In genomic region chr17:65642578-65642991, GRCm38 (mm10) we compare ENCODE assay signal across 10 mouse cellular contexts. TPM values are rescaled to one million over a fixed set of nuclear protein-coding genes. Genes with fewer than 3 reads are reported as not detected.
DNase-seq lines count a peak whose midpoint lies in the region; ATAC-seq and TF ChIP-seq lines count a peak whose summit lies in the region.
"Had no signal": no experiment of that assay in that cellular context is flagged by ENCODE, and none has a peak within 500 bp of the region (broad histone marks: within the 10 kb centered on the region; RNA-seq: fewer than 3 reads in every experiment).

No protein-coding gene starts in this region.

- ATAC-seq in lung, embryonic 15.5 days (ENCODE audit: borderline replicate concordance, extremely low read depth, low FRiP score, low TSS enrichment): no peak
- peak; percentile 67 for ATAC-seq in hindbrain, postnatal 0 days
- no peak for ATAC-seq in stomach, embryonic 14.5 days (ENCODE audit: insufficient number of reproducible peaks, insufficient read depth, low FRiP score, low read depth)

- TF ChIP-seq CTCF in cerebellum, adult 2 months (IDR thresholded peaks at IDR 0.05; ENCODE audit: borderline replicate concordance, insufficient read depth, low read depth, low read length): no peak
- TF ChIP-seq CTCF in hindbrain, postnatal 0 days (IDR thresholded peaks at IDR 0.05; ENCODE audit: low read depth): no peak

- no peak overlapping the region for H3K27ac ChIP-seq in cerebellum, adult 2 months (ENCODE audit: insufficient read depth, low read length)
- peak overlapping the region; percentile 93 for H3K27ac ChIP-seq in lung, embryonic 15.5 days
- H3K27ac ChIP-seq in hindbrain, postnatal 0 days: peak overlapping the region; percentile 70
- H3K27ac ChIP-seq in stomach, embryonic 14.5 days (ENCODE audit: low read length): peak overlapping the region; percentile 68; the same call in 1 of the 2 replicates

- no peak overlapping the region for H3K9ac ChIP-seq in lung, embryonic 15.5 days
- H3K9ac ChIP-seq in hindbrain, postnatal 0 days (replicated peaks; ENCODE audit: low read length): 0 out of 2 replicates have a peak overlapping the region, but pooled peaks have one; percentile 28
- H3K9ac ChIP-seq in stomach, embryonic 14.5 days (replicated peaks; ENCODE audit: low read depth, low read length): no peak overlapping the region

- H3K4me3 ChIP-seq in cerebellum, adult 2 months (replicated peaks; ENCODE audit: insufficient read depth, low read depth, low read length): no peak overlapping the region
- no peak overlapping the region for H3K4me3 ChIP-seq in lung, embryonic 15.5 days
- H3K4me3 ChIP-seq in hindbrain, postnatal 0 days (ENCODE audit: low read length): no peak overlapping the region
- H3K4me3 ChIP-seq in stomach, embryonic 14.5 days (ENCODE audit: low read depth, low read length): no peak overlapping the region
- H3K4me3 ChIP-seq: megakaryocyte, embryonic 14.5 days had no signal

- no peaks in the 10 kb centered on the region for H3K36me3 ChIP-seq in lung, embryonic 15.5 days
- H3K36me3 ChIP-seq in hindbrain, postnatal 0 days (ENCODE audit: insufficient read depth, low read length): no peaks in the 10 kb centered on the region
- H3K36me3 ChIP-seq in stomach, embryonic 14.5 days (ENCODE audit: control insufficient read depth, insufficient read depth, low read length): no peaks in the 10 kb centered on the region

- H3K4me2 ChIP-seq in lung, embryonic 15.5 days: peak overlapping the region; percentile 21; the same call in 1 of the 2 replicates
- no peak overlapping the region; the same call in 1 of the 2 replicates for H3K4me2 ChIP-seq in hindbrain, postnatal 0 days (ENCODE audit: low read depth, low read length)
- no peak overlapping the region for H3K4me2 ChIP-seq in stomach, embryonic 14.5 days (replicated peaks; ENCODE audit: low read depth, low read length)

- TF ChIP-seq POLR2A in cerebellum, adult 2 months (IDR thresholded peaks at IDR 0.05; ENCODE audit: borderline replicate concordance, insufficient read depth, low read length): no peak

- no peaks in the 10 kb centered on the region for H3K9me3 ChIP-seq in lung, embryonic 15.5 days
- H3K9me3 ChIP-seq in hindbrain, postnatal 0 days (ENCODE audit: low read length): no peaks in the 10 kb centered on the region
- no peaks in the 10 kb centered on the region for H3K9me3 ChIP-seq in stomach, embryonic 14.5 days (ENCODE audit: control insufficient read depth, low read depth, low read length)

- H3K27me3 ChIP-seq in cerebellum, adult 2 months (ENCODE audit: control insufficient read depth, insufficient read depth, low read length): no peaks in the 10 kb centered on the region
- H3K27me3 ChIP-seq in lung, embryonic 15.5 days: no peaks in the 10 kb centered on the region
- no peaks in the 10 kb centered on the region for H3K27me3 ChIP-seq in hindbrain, postnatal 0 days (ENCODE audit: insufficient read depth, low read length)
- H3K27me3 ChIP-seq in stomach, embryonic 14.5 days (ENCODE audit: control insufficient read depth, insufficient read depth, low read length): no peaks in the 10 kb centered on the region

- WGBS in cerebellum, adult 2 months: 45% methylated on average over 5 of the region's 5 CpGs
- 73% methylated on average over 5 of the region's 5 CpGs for WGBS in lung, embryonic 15.5 days
- WGBS in hindbrain, postnatal 0 days: 32% methylated on average over 5 of the region's 5 CpGs
- 70% methylated on average over 5 of the region's 5 CpGs for WGBS in stomach, embryonic 14.5 days

- peak; percentile 15 to 28 for DNase-seq in cerebellum, adult 2 months
- no peak for DNase-seq in cerebellum, adult 11-12 months
- no peak for DNase-seq in lung, postnatal 14 days
- DNase-seq in hindbrain, postnatal 0 days (ENCODE audit: low spot score): no peak
- no peak for DNase-seq in spleen, adult 18-20 months
- DNase-seq in liver: no peak

- H3K4me1 ChIP-seq in cerebellum, adult 2 months (ENCODE audit: control insufficient read depth, insufficient read depth, low read length): peaks cover 5% of the 10 kb centered on the region; the same call in 1 of the 2 replicates
- 0 out of 2 replicates have a peak, but pooled peaks cover 4% of the 10 kb centered on the region for H3K4me1 ChIP-seq in lung, embryonic 15.5 days
- H3K4me1 ChIP-seq in hindbrain, postnatal 0 days (ENCODE audit: insufficient read depth, low read length): no peaks in the 10 kb centered on the region
- H3K4me1 ChIP-seq in stomach, embryonic 14.5 days (ENCODE audit: control insufficient read depth, insufficient read depth, low read length): peaks cover 9% of the 10 kb centered on the region; the same call in 1 of the 2 replicates

RNA-seq across cellular contexts. Expression of gene Txndc2, which starts 0.6 kb away (rescaled TPM):
- polyA plus RNA-seq in cerebellum, adult 2 months (2012; rRNA removed): 0.16 and 0.21 TPM in 2 replicates
- not detected in 2 replicates for polyA plus RNA-seq in lung, embryonic 15.5 days (2015; fragmentation: Nextera tagmentation; extraction: Ambion mirVana)
- not detected in 2 replicates for total RNA-seq in hindbrain, postnatal 0 days (2014; rRNA removed)
- polyA plus RNA-seq in hindbrain, postnatal 0 days (2015; fragmentation: Nextera tagmentation; extraction: Ambion mirVana): 0.10 and 0.13 TPM in 2 replicates
- polyA plus RNA-seq in stomach, embryonic 14.5 days (2014; fragmentation: Nextera tagmentation; extraction: Ambion mirVana): 0.14 TPM in 1 of 2 replicates, not detected in the other
- total RNA-seq: common myeloid progenitor, adult 5-6 weeks had no signal

RNA-seq across cellular contexts. Expression of gene Vapa, which starts 29.2 kb away (rescaled TPM):
- polyA plus RNA-seq in cerebellum, adult 2 months (2012; rRNA removed): 82.3 and 89.7 TPM in 2 replicates
- polyA plus RNA-seq in lung, embryonic 15.5 days (2015; fragmentation: Nextera tagmentation; extraction: Ambion mirVana): 191 and 196 TPM in 2 replicates
- total RNA-seq in hindbrain, postnatal 0 days (2014; rRNA removed): 97.4 and 103 TPM in 2 replicates
- polyA plus RNA-seq in hindbrain, postnatal 0 days (2015; fragmentation: Nextera tagmentation; extraction: Ambion mirVana): 296 and 298 TPM in 2 replicates
- 182 and 194 TPM in 2 replicates for polyA plus RNA-seq in stomach, embryonic 14.5 days (2014; fragmentation: Nextera tagmentation; extraction: Ambion mirVana)

Comparison
In these comparisons a context has a peak if more than half of its experiments do, and no peak if none do; other contexts are left out.
1. DNase-seq: peak in cerebellum, adult 2 months (2 of 2); none in cerebellum, adult 11-12 months (single experiment), lung, postnatal 14 days (single experiment), hindbrain, postnatal 0 days (single experiment), spleen, adult 18-20 months (0 of 2) and liver (single experiment).